Mouse (Mus musculus) liver, postnatal 0 days (tissue): ENCODE measurements around the gene Gemin4. TPM values are rescaled to one million over a fixed set of nuclear protein-coding genes. Genes with fewer than 3 reads are reported as not detected.

Source experiments
- ATAC-seq: fragments of 200-750 bp; cut with Nextera tagmentation; 2 replicates; pipeline ENCODE4 v1.8.0; 2017; ENCODE audit warnings: mild to moderate bottlenecking, moderate library complexity
- DNase-seq: peaks from one replicate; pipeline ENCODE4 v3.0.0-alpha.2; 2016
- H3K27ac ChIP-seq: fragments of 300-500 bp; sonication (generic); 2 replicates; pipeline ENCODE4 v1.5.1; 2014; ENCODE audit warnings: antibody characterized with exemption, moderate library complexity, mild to moderate bottlenecking, low read depth
- H3K27me3 ChIP-seq: fragments of 300-500 bp; sonication (generic); 2 replicates; pipeline ENCODE4 v1.6.1; 2014; ENCODE audit warnings: low read length, control low read depth, mixed read lengths; ENCODE audit not compliant: insufficient read depth
- H3K36me3 ChIP-seq: fragments of 300-500 bp; sonication (generic); replicated peaks from 2 replicates; pipeline ENCODE4 v1.6.1; 2014; ENCODE audit warnings: mild to moderate bottlenecking, control low read depth, low read length, moderate library complexity, mixed read lengths; ENCODE audit not compliant: insufficient read depth
- H3K4me1 ChIP-seq: fragments of 300-500 bp; sonication (generic); 2 replicates; pipeline ENCODE4 v1.6.1; 2014; ENCODE audit warnings: antibody characterized with exemption, mild to moderate bottlenecking, control low read depth; ENCODE audit not compliant: insufficient read depth
- H3K4me2 ChIP-seq: fragments of 300-500 bp; sonication (generic); 2 replicates; pipeline ENCODE4 v1.6.1; 2014; ENCODE audit warnings: low read depth, mild to moderate bottlenecking, low read length, moderate library complexity, mixed read lengths
- H3K4me3 ChIP-seq: fragments of 300-500 bp; sonication (generic); 2 replicates; pipeline ENCODE4 v1.5.1; 2014; ENCODE audit warnings: low read depth, low read length
- H3K9ac ChIP-seq: fragments of 300-500 bp; sonication (generic); replicated peaks from 2 replicates; pipeline ENCODE4 v1.6.1; 2014; ENCODE audit warnings: mild to moderate bottlenecking, moderate library complexity
- H3K9me3 ChIP-seq: fragments of 300-500 bp; sonication (generic); 2 replicates; pipeline ENCODE4 v1.6.1; 2016; ENCODE audit warnings: mild to moderate bottlenecking, control low read depth, low read length, mixed read lengths
- CTCF ChIP-seq: sonication (generic); IDR thresholded peaks from 2 replicates; pipeline ENCODE4 v1.5.1; 2016; ENCODE audit warnings: antibody characterized with exemption, low read depth
- EP300 ChIP-seq: IDR thresholded peaks from 2 replicates; pipeline ENCODE4 v1.6.1; 2016; ENCODE audit warnings: antibody characterized with exemption, low read depth, mild to moderate bottlenecking
- WGBS: fragments of 180-500 bp; shearing (Covaris S2); extraction: QIAGEN DNeasy Blood & Tissue Kit; methylation state at CpG from one replicate; pipeline ENCODE4 v1.1.7; 2014; ENCODE audit not compliant: insufficient replicate concordance; 5-methylcytosine and 5-hydroxymethylcytosine counted together
- polyA plus RNA-seq: library from polyadenylated mRNA; unstranded; fragments of >200 nt; fragmentation: Nextera tagmentation; extraction: Ambion mirVana; gene quantifications from 2 replicates; pipeline ENCODE4 v1.2.1, GENCODE M21; 2015

Gemin4 gene
- polyA plus RNA-seq, 1 experiment from 2014 or later, result 9.5 TPM

DNA sequence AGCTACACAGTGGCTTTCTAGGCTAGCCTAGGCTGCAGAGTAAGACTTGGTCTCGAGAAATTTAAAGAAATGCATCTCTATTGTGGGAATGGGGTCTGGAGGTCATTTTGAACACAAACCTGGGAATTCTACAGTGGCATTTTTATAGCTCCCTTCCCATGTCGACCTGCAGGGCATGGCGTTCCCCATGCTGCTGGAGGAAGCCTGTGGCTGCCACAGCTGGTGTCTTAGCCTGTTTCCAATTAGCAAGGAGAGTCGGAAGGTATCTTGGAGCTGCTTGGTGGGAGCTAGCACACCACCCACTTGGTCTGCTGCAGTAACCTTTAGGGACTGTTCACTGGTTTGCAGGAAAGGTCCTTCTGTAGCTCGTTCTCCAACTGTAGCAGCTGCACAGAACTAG lies 38.7 kb upstream of the Gemin4 start:
- WGBS, result 57% methylated on average over 5 of the region's 5 CpGs
- TF ChIP-seq EP300, result no peak
- no peak for TF ChIP-seq CTCF
- Histone ChIP-seq H3K36me3 (peaks cover under 1% of the 10 kb centered on the region; the same call in 1 of the 2 replicates), H3K9ac (no peak overlapping the region), H3K27ac (no peak overlapping the region), H3K4me1 (no peaks in the 10 kb centered on the region), H3K9me3 (no peaks in the 10 kb centered on the region), H3K4me3 (no peak overlapping the region), H3K4me2 (no peak overlapping the region), H3K27me3 (no peaks in the 10 kb centered on the region)
- DNase-seq (no peak), ATAC-seq (no peak)

DNA sequence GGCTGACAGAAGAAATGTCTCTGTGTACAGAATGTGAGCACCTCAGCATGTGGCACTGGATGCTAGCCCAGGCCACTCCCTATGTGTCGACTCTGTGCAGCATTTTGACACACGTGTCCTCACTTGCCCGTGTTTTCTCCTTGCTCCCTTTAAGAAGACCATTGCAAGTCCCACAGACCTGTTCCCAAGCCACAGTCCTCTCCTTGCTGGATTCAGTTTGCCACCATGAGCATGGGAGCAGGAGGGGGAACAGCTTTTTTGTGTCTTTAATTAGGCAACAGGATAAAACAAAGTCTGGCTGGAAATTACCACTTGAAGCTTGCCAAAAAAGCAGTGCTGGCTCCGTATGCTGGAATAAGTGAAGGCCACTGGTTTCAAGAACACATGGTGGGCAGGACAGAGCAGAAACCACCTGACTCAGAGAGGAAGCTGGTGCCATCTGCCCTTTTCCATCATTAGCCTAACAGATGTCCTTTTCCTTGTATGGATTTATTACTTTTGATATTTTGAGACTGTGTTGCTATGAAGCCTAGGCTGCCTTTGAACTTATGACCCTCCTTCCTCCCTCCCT lies 38.1 kb upstream of the Gemin4 start:
- no peak overlapping the region for H3K4me3 ChIP-seq
- no peak for ATAC-seq
- no peak overlapping the region for H3K9ac ChIP-seq
- 72% methylated on average over 4 of the region's 4 CpGs for WGBS
- H3K9me3 ChIP-seq, result no peaks in the 10 kb centered on the region
- H3K36me3 ChIP-seq, result peaks cover 4% of the 10 kb centered on the region
- H3K27ac ChIP-seq, result no peak overlapping the region
- no peak for DNase-seq
- no peaks in the 10 kb centered on the region for H3K27me3 ChIP-seq
- H3K4me2 ChIP-seq, result no peak overlapping the region
- no peak for TF ChIP-seq EP300
- TF ChIP-seq CTCF, result no peak
- H3K4me1 ChIP-seq, result no peaks in the 10 kb centered on the region

DNA sequence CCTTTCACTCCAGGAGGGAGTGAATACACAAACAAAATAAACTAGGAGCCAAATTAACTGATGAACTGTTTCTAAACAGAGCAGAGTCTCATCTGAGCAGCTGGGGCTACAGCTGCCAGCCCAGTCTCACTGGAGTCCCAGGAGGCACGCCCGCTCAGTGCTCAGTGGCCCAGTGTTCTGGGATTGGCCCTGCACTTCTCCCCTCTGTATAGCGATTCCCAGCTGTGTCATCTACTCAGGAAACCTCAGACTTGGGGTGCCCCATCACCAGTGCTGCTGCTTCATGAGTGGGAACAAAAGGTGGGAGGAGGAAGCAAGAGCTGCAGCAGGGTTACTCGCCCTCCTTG lies 36.4 kb upstream of the Gemin4 start:
- H3K9ac ChIP-seq, result no peak overlapping the region
- H3K4me3 ChIP-seq, result no peak overlapping the region
- no peaks in the 10 kb centered on the region for H3K27me3 ChIP-seq
- no peaks in the 10 kb centered on the region for H3K9me3 ChIP-seq
- ATAC-seq (no peak), DNase-seq (no peak)
- no peaks in the 10 kb centered on the region for H3K4me1 ChIP-seq
- no peak overlapping the region for H3K4me2 ChIP-seq
- H3K27ac ChIP-seq, result no peak overlapping the region
- H3K36me3 ChIP-seq, result peaks cover 10% of the 10 kb centered on the region
- TF ChIP-seq EP300, result no peak
- 86% methylated on average over 4 of the region's 4 CpGs for WGBS

- DNase-seq (peak; percentile 87), ATAC-seq (peak; percentile 76)
- Histone ChIP-seq H3K9ac (no peak overlapping the region), H3K36me3 (peaks cover 10% of the 10 kb centered on the region), H3K4me2 (no peak overlapping the region), H3K9me3 (no peaks in the 10 kb centered on the region), H3K27ac (no peak overlapping the region), H3K4me1 (no peaks in the 10 kb centered on the region), H3K4me3 (no peak overlapping the region), H3K27me3 (no peaks in the 10 kb centered on the region)
- WGBS, result 53% methylated on average over 5 of the region's 5 CpGs
- TF ChIP-seq EP300 (no peak), CTCF (peak; percentile 91)
Measured at GRCm38 (mm10) chr11:76253145-76253917, 35.9 kb upstream of the Gemin4 start.

DNA sequence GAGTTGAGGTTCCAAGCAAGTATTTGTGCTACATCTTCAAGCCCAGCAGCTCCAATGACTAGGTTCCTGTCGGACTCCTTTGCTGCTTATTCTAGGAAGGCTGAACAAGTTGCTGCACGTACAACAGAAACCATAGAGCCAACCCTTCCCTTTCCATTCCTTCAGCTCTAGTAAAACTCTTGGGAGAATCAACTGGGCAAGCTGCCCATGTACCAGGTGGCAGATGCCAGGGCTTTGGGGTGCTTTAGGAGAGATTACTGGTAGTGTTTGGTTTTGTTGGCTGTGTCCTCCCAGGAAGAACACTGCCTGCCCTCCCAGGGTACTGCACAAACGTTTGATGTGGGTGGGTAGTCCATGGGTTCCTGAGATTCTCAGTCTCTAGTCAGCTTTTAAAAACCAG lies 34.6 kb upstream of the Gemin4 start:
- Histone ChIP-seq H3K4me3 (no peak overlapping the region), H3K9ac (no peak overlapping the region), H3K36me3 (peaks cover 13% of the 10 kb centered on the region), H3K4me2 (no peak overlapping the region), H3K27ac (no peak overlapping the region), H3K27me3 (no peaks in the 10 kb centered on the region), H3K4me1 (no peaks in the 10 kb centered on the region), H3K9me3 (no peaks in the 10 kb centered on the region)
- no peak for DNase-seq
- WGBS, result 51% methylated on average over 3 of the region's 3 CpGs
- TF ChIP-seq CTCF (no peak), EP300 (no peak)
- ATAC-seq, result no peak

DNA sequence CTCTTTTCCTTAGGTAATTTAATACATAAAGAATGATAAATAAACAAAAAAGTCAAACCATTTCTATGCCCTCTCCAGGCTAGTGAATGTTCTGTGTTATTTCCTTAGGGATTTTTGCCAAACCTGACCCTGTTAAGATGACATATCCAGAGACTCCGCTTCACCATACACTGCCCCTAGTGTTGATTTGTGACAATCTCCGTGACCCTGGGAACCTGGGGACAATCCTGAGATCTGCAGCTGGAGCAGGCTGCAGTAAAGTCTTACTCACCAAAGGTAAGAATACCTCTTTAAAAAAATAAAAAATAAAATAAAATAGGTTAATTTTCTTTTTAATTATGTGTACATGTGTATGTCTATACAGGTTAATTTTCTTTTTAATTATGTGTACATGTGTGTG lies 29.8 kb upstream of the Gemin4 start:
- Histone ChIP-seq H3K4me2 (no peak overlapping the region), H3K9me3 (no peaks in the 10 kb centered on the region), H3K4me1 (peaks cover 10% of the 10 kb centered on the region), H3K9ac (no peak overlapping the region), H3K27me3 (no peaks in the 10 kb centered on the region), H3K27ac (no peak overlapping the region), H3K4me3 (no peak overlapping the region), H3K36me3 (peaks cover 13% of the 10 kb centered on the region)
- no peak for DNase-seq
- TF ChIP-seq CTCF, result no peak
- no peak for TF ChIP-seq EP300
- ATAC-seq, result no peak
- 62% methylated on average over 2 of the region's 2 CpGs for WGBS
